Mouse (Mus musculus) hindbrain, embryonic 14.5 days (tissue): ENCODE measurements at regions not wholly inside any gene's neighbourhood (a gene's known extent, or its start where the extent isn't known, plus 50 kb on each side); places are given as distances from the start of the nearest gene placed in this dataset.

Experiments used
- ATAC-seq: fragments of 200-750 bp; cut with Nextera tagmentation; 2 replicates; pipeline ENCODE4 v1.8.0; 2017; ENCODE audit warnings: moderate number of reproducible peaks, mild to moderate bottlenecking, moderate TSS enrichment, moderate library complexity; ENCODE audit not compliant: low FRiP score
- DNase-seq: peaks from one replicate; pipeline ENCODE4 v3.0.0-alpha.2; 2015; ENCODE audit warnings: low spot score
- H3K27ac ChIP-seq: fragments of 300-500 bp; sonication (generic); 2 replicates; pipeline ENCODE4 v1.5.1; 2014; ENCODE audit warnings: mild to moderate bottlenecking, moderate library complexity
- H3K27me3 ChIP-seq: fragments of 300-500 bp; sonication (generic); 2 replicates; pipeline ENCODE4 v1.6.1; 2014; ENCODE audit warnings: mild to moderate bottlenecking, low read length, mixed read lengths; ENCODE audit not compliant: control insufficient read depth, insufficient read depth
- H3K36me3 ChIP-seq: fragments of 300-500 bp; sonication (generic); replicated peaks from 2 replicates; pipeline ENCODE4 v1.6.1; 2014; ENCODE audit not compliant: control insufficient read depth, insufficient read depth
- H3K4me1 ChIP-seq: fragments of 300-500 bp; sonication (generic); replicated peaks from 2 replicates; pipeline ENCODE4 v1.6.1; 2014; ENCODE audit warnings: antibody characterized with exemption, low read length, mixed read lengths; ENCODE audit not compliant: control insufficient read depth, insufficient read depth
- H3K4me2 ChIP-seq: fragments of 300-500 bp; sonication (generic); replicated peaks from 2 replicates; pipeline ENCODE4 v1.6.1; 2014; ENCODE audit warnings: mild to moderate bottlenecking, moderate library complexity
- H3K4me3 ChIP-seq: fragments of 300-500 bp; sonication (generic); replicated peaks from 2 replicates; pipeline ENCODE4 v1.5.1; 2014; ENCODE audit warnings: mild to moderate bottlenecking, low read length
- H3K9ac ChIP-seq: fragments of 300-500 bp; sonication (generic); 2 replicates; pipeline ENCODE4 v1.6.1; 2014
- H3K9me3 ChIP-seq: fragments of 300-500 bp; sonication (generic); 2 replicates; pipeline ENCODE4 v1.6.1; 2016; ENCODE audit warnings: low read length; ENCODE audit not compliant: control insufficient read depth
- WGBS: fragments of 180-500 bp; shearing (Covaris S2); extraction: QIAGEN DNeasy Blood & Tissue Kit; methylation state at CpG from one replicate; pipeline ENCODE4 v1.1.7; 2014; 5-methylcytosine and 5-hydroxymethylcytosine counted together

GRCm38 (mm10) chr16:9253054-9253453 lies 423.2 kb downstream of the 1810013L24Rik start:
- no peaks in the 10 kb centered on the region for H3K27me3 ChIP-seq
- H3K36me3 ChIP-seq: no peaks in the 10 kb centered on the region
- H3K4me3 ChIP-seq: no peak overlapping the region
- WGBS: 90% methylated on average over 1 of the region's 1 CpGs
- no peak overlapping the region for H3K27ac ChIP-seq
- H3K4me2 ChIP-seq: no peak overlapping the region
- no peak for ATAC-seq
- H3K9ac ChIP-seq: no peak overlapping the region
- no peak for DNase-seq
- H3K4me1 ChIP-seq: no peaks in the 10 kb centered on the region
- no peaks in the 10 kb centered on the region for H3K9me3 ChIP-seq

- no peaks in the 10 kb centered on the region for H3K36me3 ChIP-seq
- 50% methylated on average over 3 of the region's 3 CpGs for WGBS
- DNase-seq (no peak), ATAC-seq (no peak)
- no peak overlapping the region for H3K4me3 ChIP-seq
- no peaks in the 10 kb centered on the region for H3K4me1 ChIP-seq
- H3K9ac ChIP-seq: no peak overlapping the region
- no peak overlapping the region for H3K4me2 ChIP-seq
- no peaks in the 10 kb centered on the region for H3K27me3 ChIP-seq
- H3K27ac ChIP-seq: no peak overlapping the region
- no peaks in the 10 kb centered on the region for H3K9me3 ChIP-seq
Measured at GRCm38 (mm10) chr16:9255351-9255750, 425.5 kb downstream of the 1810013L24Rik start.

GRCm38 (mm10) chr16:9260966-9261365 lies 431.1 kb downstream of the 1810013L24Rik start:
- Histone ChIP-seq H3K4me1 (no peaks in the 10 kb centered on the region), H3K9me3 (no peaks in the 10 kb centered on the region), H3K9ac (no peak overlapping the region), H3K36me3 (no peaks in the 10 kb centered on the region), H3K27ac (no peak overlapping the region), H3K4me2 (no peak overlapping the region), H3K27me3 (no peaks in the 10 kb centered on the region), H3K4me3 (no peak overlapping the region)
- ATAC-seq (no peak), DNase-seq (no peak)
- WGBS: 73% methylated on average over 3 of the region's 3 CpGs

GRCm38 (mm10) chr16:9264554-9265145 lies 434.8 kb downstream of the 1810013L24Rik start:
- no peaks in the 10 kb centered on the region for H3K36me3 ChIP-seq
- WGBS: 40% methylated on average over 3 of the region's 3 CpGs
- no peak overlapping the region for H3K9ac ChIP-seq
- no peaks in the 10 kb centered on the region for H3K4me1 ChIP-seq
- no peaks in the 10 kb centered on the region for H3K27me3 ChIP-seq
- ATAC-seq (no peak), DNase-seq (no peak)
- H3K9me3 ChIP-seq: no peaks in the 10 kb centered on the region
- H3K27ac ChIP-seq: no peak overlapping the region
- no peak overlapping the region for H3K4me3 ChIP-seq
- H3K4me2 ChIP-seq: no peak overlapping the region

- H3K9ac ChIP-seq: no peak overlapping the region
- H3K9me3 ChIP-seq: no peaks in the 10 kb centered on the region
- no peak for ATAC-seq
- DNase-seq: no peak
- no peak overlapping the region for H3K4me3 ChIP-seq
- H3K36me3 ChIP-seq: no peaks in the 10 kb centered on the region
- no peaks in the 10 kb centered on the region for H3K4me1 ChIP-seq
- H3K27ac ChIP-seq: no peak overlapping the region
- no peaks in the 10 kb centered on the region for H3K27me3 ChIP-seq
- no peak overlapping the region for H3K4me2 ChIP-seq
Measured at GRCm38 (mm10) chr16:9267204-9267603, 437.3 kb downstream of the 1810013L24Rik start.

- Histone ChIP-seq H3K9ac (no peak overlapping the region), H3K27ac (no peak overlapping the region), H3K4me2 (no peak overlapping the region), H3K27me3 (no peaks in the 10 kb centered on the region), H3K9me3 (no peaks in the 10 kb centered on the region), H3K4me1 (no peaks in the 10 kb centered on the region), H3K36me3 (no peaks in the 10 kb centered on the region), H3K4me3 (no peak overlapping the region)
- 67% methylated on average over 3 of the region's 3 CpGs for WGBS
- DNase-seq (no peak), ATAC-seq (no peak)
Measured at GRCm38 (mm10) chr16:9270099-9270498, 440.2 kb downstream of the 1810013L24Rik start.

GRCm38 (mm10) chr16:9270671-9271070 lies 440.8 kb downstream of the 1810013L24Rik start:
- 96% methylated on average over 1 of the region's 1 CpGs for WGBS
- DNase-seq (no peak), ATAC-seq (no peak)
- H3K27me3 ChIP-seq: no peaks in the 10 kb centered on the region
- no peaks in the 10 kb centered on the region for H3K36me3 ChIP-seq
- no peaks in the 10 kb centered on the region for H3K9me3 ChIP-seq
- H3K27ac ChIP-seq: no peak overlapping the region
- H3K4me3 ChIP-seq: no peak overlapping the region
- no peaks in the 10 kb centered on the region for H3K4me1 ChIP-seq
- H3K9ac ChIP-seq: no peak overlapping the region
- no peak overlapping the region for H3K4me2 ChIP-seq

GRCm38 (mm10) chr16:9273751-9274300 lies 443.9 kb downstream of the 1810013L24Rik start:
- no peaks in the 10 kb centered on the region for H3K4me1 ChIP-seq
- no peak overlapping the region for H3K4me3 ChIP-seq
- no peaks in the 10 kb centered on the region for H3K36me3 ChIP-seq
- H3K4me2 ChIP-seq: no peak overlapping the region
- H3K27me3 ChIP-seq: no peaks in the 10 kb centered on the region
- no peak overlapping the region for H3K27ac ChIP-seq
- no peak overlapping the region for H3K9ac ChIP-seq
- 41% methylated on average over 6 of the region's 6 CpGs for WGBS
- ATAC-seq (no peak), DNase-seq (no peak)
- no peaks in the 10 kb centered on the region for H3K9me3 ChIP-seq

GRCm38 (mm10) chr16:9274583-9275100 lies 444.7 kb downstream of the 1810013L24Rik start:
- 52% methylated on average over 7 of the region's 7 CpGs for WGBS
- Histone ChIP-seq H3K27ac (no peak overlapping the region), H3K27me3 (no peaks in the 10 kb centered on the region), H3K9ac (no peak overlapping the region), H3K4me2 (no peak overlapping the region), H3K4me1 (no peaks in the 10 kb centered on the region), H3K4me3 (no peak overlapping the region), H3K36me3 (no peaks in the 10 kb centered on the region), H3K9me3 (no peaks in the 10 kb centered on the region)
- ATAC-seq (no peak), DNase-seq (no peak)

GRCm38 (mm10) chr16:9275426-9275825 lies 445.5 kb downstream of the 1810013L24Rik start:
- Histone ChIP-seq H3K9ac (no peak overlapping the region), H3K9me3 (no peaks in the 10 kb centered on the region), H3K4me1 (peaks cover 3% of the 10 kb centered on the region; the same call in 1 of the 2 replicates), H3K4me2 (no peak overlapping the region), H3K36me3 (no peaks in the 10 kb centered on the region), H3K4me3 (no peak overlapping the region), H3K27ac (no peak overlapping the region), H3K27me3 (no peaks in the 10 kb centered on the region)
- WGBS: 80% methylated on average over 4 of the region's 4 CpGs
- DNase-seq: no peak
- ATAC-seq: no peak
